Mouse (Mus musculus) MEL (cell line): ENCODE measurements around the gene Aff4. TPM values are rescaled to one million over a fixed set of nuclear protein-coding genes. Genes with fewer than 3 reads are reported as not detected.

Experiments used
- DNase-seq: peaks from one replicate; pipeline ENCODE4 v3.0.0; 2011; ENCODE audit warnings: low read depth, low spot score
- H3K27ac ChIP-seq: 2 replicates; pipeline ENCODE4 v1.5.1; 2012; ENCODE audit warnings: low read depth, mild to moderate bottlenecking, control low read depth, low read length, moderate library complexity; ENCODE audit not compliant: control insufficient read depth
- H3K27me3 ChIP-seq, 2 experiments: fragments of 150-350 bp in 1 of 2; sonication (generic) in 1 of 2; 2 replicates each; pipeline ENCODE4 v1.6.1; 2012; ENCODE audit warnings: low read length in 2 of 2, mild to moderate bottlenecking in 2 of 2, improper control_type of control experiment in 1 of 2, moderate library complexity in 1 of 2; ENCODE audit not compliant: insufficient read depth in 2 of 2, control insufficient read depth in 1 of 2
- H3K36me3 ChIP-seq, 2 experiments: 2 replicates each; pipeline ENCODE4 v1.6.1; 2012 to 2014; ENCODE audit warnings: low read length in 2 of 2, improper control_type of control experiment in 1 of 2, inconsistent platforms in 1 of 2, mild to moderate bottlenecking in 1 of 2; ENCODE audit not compliant: insufficient read depth in 2 of 2, control insufficient read depth in 1 of 2
- H3K4me1 ChIP-seq, 2 experiments: fragments of 150-350 bp in 1 of 2; sonication (generic) in 1 of 2; 2 replicates each; pipeline ENCODE4 v1.6.1; 2012; ENCODE audit warnings: low read length in 2 of 2, improper control_type of control experiment in 1 of 2, mild to moderate bottlenecking in 1 of 2; ENCODE audit not compliant: insufficient read depth in 2 of 2, control insufficient read depth in 1 of 2
- H3K4me3 ChIP-seq, 2 experiments: fragments of 150-350 bp in 1 of 2; sonication (generic) in 1 of 2; 2 replicates each; pipeline ENCODE4 v1.5.1; 2012; ENCODE audit warnings: low read depth in 2 of 2, low read length in 2 of 2, mild to moderate bottlenecking in 2 of 2, moderate library complexity in 2 of 2, control low read depth in 1 of 2, improper control_type of control experiment in 1 of 2; ENCODE audit not compliant: control insufficient read depth in 1 of 2, insufficient read depth in 1 of 2
- H3K79me2 ChIP-seq: 2 replicates; pipeline ENCODE4 v1.6.1; 2012; ENCODE audit warnings: mild to moderate bottlenecking, low read length, moderate library complexity; ENCODE audit not compliant: control insufficient read depth, poor library complexity, insufficient read depth
- H3K9ac ChIP-seq: 2 replicates; pipeline ENCODE4 v1.6.1; 2012; ENCODE audit warnings: low read depth, mild to moderate bottlenecking, control low read depth, low read length, moderate library complexity; ENCODE audit not compliant: control insufficient read depth, poor library complexity, severe bottlenecking
- H3K9me3 ChIP-seq: fragments of 150-350 bp; sonication (generic); replicated peaks from 2 replicates; pipeline ENCODE4 v1.6.1; 2012; ENCODE audit warnings: mild to moderate bottlenecking, low read length, improper control_type of control experiment, moderate library complexity; ENCODE audit not compliant: insufficient read depth
- BHLHE40 ChIP-seq: IDR thresholded peaks from 2 replicates; pipeline ENCODE4 v1.6.1; 2012; ENCODE audit warnings: low read depth, mild to moderate bottlenecking, inconsistent platforms, low read length, improper control_type of control experiment, borderline replicate concordance
- CHD1 ChIP-seq: IDR thresholded peaks from 2 replicates; pipeline ENCODE4 v1.6.1; 2012; ENCODE audit warnings: low read depth, mild to moderate bottlenecking, inconsistent platforms, low read length, improper control_type of control experiment
- CHD2 ChIP-seq: IDR thresholded peaks from 2 replicates; pipeline ENCODE4 v1.6.1; 2011; ENCODE audit warnings: low read length, improper control_type of control experiment
- ELF1 ChIP-seq: IDR thresholded peaks from 2 replicates; pipeline ENCODE4 v1.6.1; 2014; ENCODE audit warnings: low read depth, mild to moderate bottlenecking, inconsistent platforms, low read length, improper control_type of control experiment, moderate library complexity
- ETS1 ChIP-seq: IDR thresholded peaks from 2 replicates; pipeline ENCODE4 v1.6.1; 2012; ENCODE audit warnings: low read depth, mild to moderate bottlenecking, inconsistent platforms, low read length, improper control_type of control experiment, moderate library complexity
- GABPA ChIP-seq: IDR thresholded peaks from 2 replicates; pipeline ENCODE4 v1.6.1; 2012; ENCODE audit warnings: low read depth, mild to moderate bottlenecking, inconsistent platforms, low read length, improper control_type of control experiment, moderate library complexity
- GATA1 ChIP-seq: IDR thresholded peaks from 2 replicates; pipeline ENCODE4 v1.6.1; 2011; ENCODE audit warnings: low read depth, low read length, improper control_type of control experiment
- HCFC1 ChIP-seq: IDR thresholded peaks from 2 replicates; pipeline ENCODE4 v1.6.1; 2012; ENCODE audit warnings: low read depth, mild to moderate bottlenecking, inconsistent platforms, low read length, improper control_type of control experiment, moderate library complexity
- KAT2A ChIP-seq: conservative IDR thresholded peaks from 2 replicates; pipeline ENCODE4 v1.6.1; 2012; ENCODE audit warnings: low read depth, low read length, improper control_type of control experiment, inconsistent platforms
- MAX ChIP-seq: IDR thresholded peaks from 2 replicates; pipeline ENCODE4 v1.6.1; 2011; ENCODE audit warnings: low read length, improper control_type of control experiment
- MAZ ChIP-seq: IDR thresholded peaks from 2 replicates; pipeline ENCODE4 v1.6.1; 2012; ENCODE audit warnings: low read depth, mild to moderate bottlenecking, inconsistent platforms, low read length, improper control_type of control experiment
- MYC ChIP-seq: IDR thresholded peaks from 2 replicates; pipeline ENCODE4 v1.6.1; 2011; ENCODE audit warnings: low read depth, mild to moderate bottlenecking, low read length, improper control_type of control experiment, moderate library complexity
- POLR2A ChIP-seq, 2 experiments: IDR thresholded peaks; 2 replicates each; pipeline ENCODE4 v1.6.1; 2011 to 2012; ENCODE audit warnings: low read length in 2 of 2, mild to moderate bottlenecking in 2 of 2, control low read depth in 1 of 2, improper control_type of control experiment in 1 of 2, low read depth in 1 of 2, moderate library complexity in 1 of 2; ENCODE audit not compliant: control insufficient read depth in 1 of 2, insufficient read depth in 1 of 2, poor library complexity in 1 of 2
- POLR2AphosphoS2 ChIP-seq: IDR thresholded peaks from 2 replicates; pipeline ENCODE4 v1.6.1; 2011; ENCODE audit warnings: low read length, improper control_type of control experiment
- RCOR1 ChIP-seq: IDR thresholded peaks from 2 replicates; pipeline ENCODE4 v1.6.1; 2012; ENCODE audit warnings: low read depth, mild to moderate bottlenecking, inconsistent platforms, low read length, improper control_type of control experiment
- SMC3 ChIP-seq: IDR thresholded peaks from 2 replicates; pipeline ENCODE4 v1.6.1; 2011; ENCODE audit warnings: low read depth, low read length, improper control_type of control experiment
- TAL1 ChIP-seq: IDR thresholded peaks from 2 replicates; pipeline ENCODE4 v1.6.1; 2012; ENCODE audit warnings: mild to moderate bottlenecking, inconsistent platforms, low read length, moderate library complexity, mixed read lengths
- TBP ChIP-seq: IDR thresholded peaks from 2 replicates; pipeline ENCODE4 v1.8.0; 2011; ENCODE audit warnings: low read depth, low read length, improper control_type of control experiment
- UBTF ChIP-seq: IDR thresholded peaks from 2 replicates; pipeline ENCODE4 v1.6.1; 2012; ENCODE audit warnings: low read depth, mild to moderate bottlenecking, inconsistent platforms, low read length, improper control_type of control experiment, moderate library complexity, borderline replicate concordance; ENCODE audit not compliant: insufficient read depth
- USF1 ChIP-seq: IDR thresholded peaks from 2 replicates; pipeline ENCODE4 v1.6.1; 2014; ENCODE audit warnings: low read depth, mild to moderate bottlenecking, inconsistent platforms, low read length, improper control_type of control experiment, moderate library complexity
- USF2 ChIP-seq, 2 experiments: IDR thresholded peaks; 2 replicates each; pipeline ENCODE4 v1.6.1; 2011 to 2012; ENCODE audit warnings: improper control_type of control experiment in 2 of 2, low read length in 2 of 2, borderline replicate concordance in 1 of 2, inconsistent platforms in 1 of 2, low read depth in 1 of 2, mild to moderate bottlenecking in 1 of 2; ENCODE audit not compliant: insufficient read depth in 1 of 2
- ZMIZ1 ChIP-seq: IDR thresholded peaks from 2 replicates; pipeline ENCODE4 v1.6.1; 2012; ENCODE audit warnings: low read depth, mild to moderate bottlenecking, inconsistent platforms, low read length, improper control_type of control experiment, moderate library complexity
- polyA plus RNA-seq, 2 experiments: library from polyadenylated mRNA; stranded (reverse) in 1 of 2; unstranded in 1 of 2; fragments of >175 nt in 1 of 2; fragments of >200 nt in 1 of 2; gene quantifications; 2 replicates each; pipeline versions ENCODE4 v1.2.1 to v1.2.4; 2012; ENCODE audit warnings: low replicate concordance in 2 of 2, low read depth in 1 of 2; ENCODE audit not compliant: insufficient read length in 2 of 2, insufficient read depth in 1 of 2, missing spikeins in 1 of 2
- total RNA-seq: library from RNA; depleted of rRNA; stranded (reverse); fragments of 300-350 nt; gene quantifications from 2 replicates; pipeline ENCODE4 v1.2.3, GENCODE M21; 2012

The Aff4 gene
- total and polyA plus RNA-seq, 3 experiments = 29.0 to 268 (median 47.7) TPM

- peak; percentile 31; the same call in 1 of the 2 replicates for TF ChIP-seq TBP
- peak; percentile 58; the same call in 1 of the 2 replicates for TF ChIP-seq ETS1
- TF ChIP-seq GABPA = no peak
- no peak for TF ChIP-seq RCOR1
- peak; percentile 65 for TF ChIP-seq GATA1
- TF ChIP-seq UBTF = no peak
- TF ChIP-seq POLR2AphosphoS2 = no peak
- 0 out of 2 replicates have a peak, but pooled peaks have one; percentile 45 for TF ChIP-seq HCFC1
- TF ChIP-seq CHD2 = no peak
- no peak for TF ChIP-seq SMC3
Measured at GRCm38 (mm10) chr11:53314770-53315173, 35.9 kb upstream of the Aff4 start (continued).

- Histone ChIP-seq H3K27ac (no peak overlapping the region), H3K9ac (no peak overlapping the region), H3K27me3 (no peaks in the 10 kb centered on the region), H3K9me3 (no peaks in the 10 kb centered on the region), H3K79me2 (no peaks in the 10 kb centered on the region), H3K4me1 (peaks cover 17 to 33% of the 10 kb centered on the region in 2 experiments), H3K36me3 (peaks cover 0 to 32% of the 10 kb centered on the region in 2 experiments; a peak in 2 of 4 replicates), H3K4me3 (no peak overlapping the region)
- TF ChIP-seq MAZ (no peak), MAX (no peak), ZMIZ1 (no peak), CHD1 (no peak), KAT2A (no peak), GATA1 (no peak), USF2 (IDR thresholded peaks at IDR 0.05; ENCODE audit: borderline replicate concordance in 1 of 2, insufficient read depth in 1 of 2, low read depth in 1 of 2, low read length in 2 of 2) (no peak), USF1 (no peak), SMC3 (no peak), UBTF (no peak), BHLHE40 (no peak), POLR2AphosphoS2 (no peak), ELF1 (no peak), TAL1 (no peak), MYC (no peak), RCOR1 (no peak), POLR2A (IDR thresholded peaks at IDR 0.05; ENCODE audit: control insufficient read depth in 1 of 2, insufficient read depth in 1 of 2, low read depth in 1 of 2, low read length in 2 of 2, poor library complexity in 1 of 2) (no peak)
- DNase-seq = no peak
Measured at GRCm38 (mm10) chr11:53316996-53317395, 33.6 kb upstream of the Aff4 start.
